Mouse (Mus musculus) forebrain, embryonic 15.5 days (tissue): ENCODE results near the gene Caskin2. TPM values are rescaled to one million over a fixed set of nuclear protein-coding genes. Genes with fewer than 3 reads are reported as not detected.
"Not testable (repeated sequence)": the region's sequence is repeated elsewhere in the genome, so short reads cannot be mapped to it uniquely, and the experiment has no call there.

ENCODE experiments used
- ATAC-seq: fragments of 200-750 bp; cut with Nextera tagmentation; replicated peaks from 2 replicates; pipeline ENCODE4 v1.8.0; 2017; ENCODE audit warnings: mild to moderate bottlenecking, moderate TSS enrichment, moderate library complexity
- H3K27ac ChIP-seq: fragments of 300-500 bp; sonication (generic); replicated peaks from 2 replicates; pipeline ENCODE4 v1.5.1; 2015; ENCODE audit warnings: mild to moderate bottlenecking, inconsistent platforms
- H3K27me3 ChIP-seq: fragments of 300-500 bp; sonication (generic); 2 replicates; pipeline ENCODE4 v1.6.1; 2015; ENCODE audit warnings: inconsistent platforms
- H3K36me3 ChIP-seq: fragments of 300-500 bp; sonication (generic); 2 replicates; pipeline ENCODE4 v1.6.1; 2015; ENCODE audit warnings: mild to moderate bottlenecking, inconsistent platforms
- H3K4me1 ChIP-seq: fragments of 300-500 bp; sonication (generic); 2 replicates; pipeline ENCODE4 v1.6.1; 2015; ENCODE audit warnings: inconsistent platforms
- H3K4me2 ChIP-seq: fragments of 300-500 bp; sonication (generic); replicated peaks from 2 replicates; pipeline ENCODE4 v1.6.1; 2015; ENCODE audit warnings: mild to moderate bottlenecking, inconsistent platforms
- H3K4me3 ChIP-seq: fragments of 300-500 bp; sonication (generic); 2 replicates; pipeline ENCODE4 v1.5.1; 2015; ENCODE audit warnings: mild to moderate bottlenecking, inconsistent platforms
- H3K9ac ChIP-seq: fragments of 300-500 bp; sonication (generic); replicated peaks from 2 replicates; pipeline ENCODE4 v1.6.1; 2015; ENCODE audit warnings: mild to moderate bottlenecking, inconsistent platforms
- H3K9me3 ChIP-seq: fragments of 300-500 bp; sonication (generic); 2 replicates; pipeline ENCODE4 v1.6.1; 2016; ENCODE audit warnings: inconsistent platforms
- WGBS: fragments of 180-500 bp; shearing (Covaris S2); methylation state at CpG from one replicate; pipeline ENCODE4 v1.1.7; 2015; ENCODE audit warnings: mixed read lengths; 5-methylcytosine and 5-hydroxymethylcytosine counted together
- polyA plus RNA-seq: library from polyadenylated mRNA; unstranded; fragments of >200 nt; fragmentation: Nextera tagmentation; extraction: Ambion mirVana; gene quantifications from 2 replicates; pipeline ENCODE4 v1.2.1, GENCODE M21; 2015

Gene Caskin2
- 7.8 and 7.9 TPM in 2 replicates for polyA plus RNA-seq

- peaks cover 65% of the 10 kb centered on the region for H3K4me1 ChIP-seq
- H3K27ac ChIP-seq: peak within 1 kb of the TSS; percentile 74
- H3K9ac ChIP-seq: peak within 1 kb of the TSS; percentile 94
- peak within 1 kb of the TSS; percentile 90 for H3K4me2 ChIP-seq
- no peaks in the 10 kb centered on the region for H3K9me3 ChIP-seq
- peak; percentile 86 for ATAC-seq
- no peaks in the 10 kb centered on the region for H3K27me3 ChIP-seq
- peak within 1 kb of the TSS; percentile 96 for H3K4me3 ChIP-seq
- under 1% methylated on average over 42 of the region's 44 CpGs for WGBS
- H3K36me3 ChIP-seq: peaks cover 3% of the 10 kb centered on the region; the same call in 1 of the 2 replicates
Measured at GRCm38 (mm10) chr11:115813507-115814296, at the start of gene Caskin2. TSS of gene Caskin2 (minus strand) at chr11:115813639.

GRCm38 (mm10) chr11:115859143-115859945 is 45.9 kb upstream of the Caskin2 start:
- ATAC-seq: peak; percentile 75
- Histone ChIP-seq H3K36me3 (no peaks in the 10 kb centered on the region), H3K27me3 (peaks cover 43% of the 10 kb centered on the region), H3K4me1 (peaks cover 14% of the 10 kb centered on the region), H3K4me2 (peak overlapping the region; percentile 44), H3K9me3 (no peaks in the 10 kb centered on the region), H3K27ac (no peak overlapping the region), H3K4me3 (peak overlapping the region; percentile 36), H3K9ac (peak overlapping the region; percentile 27)
- 2% methylated on average over 75 of the region's 75 CpGs for WGBS

- Histone ChIP-seq H3K27me3 (peaks cover 43% of the 10 kb centered on the region), H3K9ac (peak within 1 kb of the TSS; percentile 27; the same call in 1 of the 2 replicates), H3K4me2 (peak within 1 kb of the TSS; percentile 44), H3K4me3 (peak within 1 kb of the TSS; percentile 36), H3K27ac (no peak within 1 kb of the TSS), H3K36me3 (no peaks in the 10 kb centered on the region), H3K9me3 (no peaks in the 10 kb centered on the region), H3K4me1 (peaks cover 14% of the 10 kb centered on the region)
- ATAC-seq: no peak
- WGBS: 10% methylated on average over 27 of the region's 27 CpGs
Measured at GRCm38 (mm10) chr11:115858354-115858753, 44.9 kb upstream of the Caskin2 start, which contains the start of gene Myo15b. TSS of gene Myo15b (plus strand) at chr11:115858406.

GRCm38 (mm10) chr11:115857936-115858335 is 44.5 kb upstream of the Caskin2 start:
- no peak for ATAC-seq
- Histone ChIP-seq H3K27me3 (peaks cover 43% of the 10 kb centered on the region), H3K9me3 (no peaks in the 10 kb centered on the region), H3K4me2 (no peak overlapping the region), H3K9ac (no peak overlapping the region), H3K36me3 (no peaks in the 10 kb centered on the region), H3K4me3 (no peak overlapping the region), H3K27ac (no peak overlapping the region), H3K4me1 (peaks cover 14% of the 10 kb centered on the region)
- 45% methylated on average over 13 of the region's 13 CpGs for WGBS

GRCm38 (mm10) chr11:115857146-115857545 is 43.7 kb upstream of the Caskin2 start:
- ATAC-seq, H3K36me3 ChIP-seq, H3K9ac ChIP-seq: not testable (repeated sequence)

GRCm38 (mm10) chr11:115854674-115855073 is 41.2 kb upstream of the Caskin2 start:
- no peak overlapping the region for H3K27ac ChIP-seq
- no peak overlapping the region for H3K9ac ChIP-seq
- no peaks in the 10 kb centered on the region for H3K36me3 ChIP-seq
- peaks cover 9% of the 10 kb centered on the region for H3K4me1 ChIP-seq
- WGBS: 66% methylated on average over 6 of the region's 6 CpGs
- no peak overlapping the region for H3K4me2 ChIP-seq
- H3K27me3 ChIP-seq: peaks cover 24% of the 10 kb centered on the region
- no peaks in the 10 kb centered on the region for H3K9me3 ChIP-seq
- no peak overlapping the region for H3K4me3 ChIP-seq
- no peak for ATAC-seq

More at GRCm38 (mm10) chr11:115857146-115857545, 43.7 kb upstream of the Caskin2 start:
- Histone ChIP-seq H3K4me1 (peaks cover 14% of the 10 kb centered on the region), H3K27me3 (peaks cover 43% of the 10 kb centered on the region)
- not testable (repeated sequence) for H3K9me3 ChIP-seq, H3K4me2 ChIP-seq, H3K27ac ChIP-seq, H3K4me3 ChIP-seq
- 90% methylated on average over 4 of the region's 4 CpGs for WGBS

- 96% methylated on average over 2 of the region's 2 CpGs for WGBS
- ATAC-seq: no peak
- no peaks in the 10 kb centered on the region for H3K27me3 ChIP-seq
- no peaks in the 10 kb centered on the region for H3K4me1 ChIP-seq
- no peak overlapping the region for H3K9ac ChIP-seq
- no peak overlapping the region for H3K4me3 ChIP-seq
- H3K4me2 ChIP-seq: no peak overlapping the region
- H3K9me3 ChIP-seq: no peaks in the 10 kb centered on the region
- H3K36me3 ChIP-seq: no peaks in the 10 kb centered on the region
- no peak overlapping the region for H3K27ac ChIP-seq
Measured at GRCm38 (mm10) chr11:115845819-115846218, 32.4 kb upstream of the Caskin2 start.

GRCm38 (mm10) chr11:115844240-115844639 is 30.8 kb upstream of the Caskin2 start:
- Histone ChIP-seq H3K27ac (no peak overlapping the region), H3K36me3 (no peaks in the 10 kb centered on the region), H3K4me2 (no peak overlapping the region), H3K9me3 (no peaks in the 10 kb centered on the region), H3K4me1 (no peaks in the 10 kb centered on the region), H3K27me3 (no peaks in the 10 kb centered on the region), H3K4me3 (no peak overlapping the region), H3K9ac (no peak overlapping the region)
- WGBS: 65% methylated on average over 8 of the region's 8 CpGs
- no peak for ATAC-seq

GRCm38 (mm10) chr11:115843891-115844239 is 30.4 kb upstream of the Caskin2 start:
- no peak overlapping the region for H3K4me3 ChIP-seq
- no peaks in the 10 kb centered on the region for H3K9me3 ChIP-seq
- no peak overlapping the region for H3K9ac ChIP-seq
- WGBS: 92% methylated on average over 5 of the region's 5 CpGs
- no peak overlapping the region for H3K4me2 ChIP-seq
- no peaks in the 10 kb centered on the region for H3K4me1 ChIP-seq
- no peak for ATAC-seq
- no peaks in the 10 kb centered on the region for H3K36me3 ChIP-seq
- no peaks in the 10 kb centered on the region for H3K27me3 ChIP-seq
- H3K27ac ChIP-seq: no peak overlapping the region

- WGBS: 83% methylated on average over 13 of the region's 14 CpGs
Measured at GRCm38 (mm10) chr11:115843141-115843890, 29.9 kb upstream of the Caskin2 start.

GRCm38 (mm10) chr11:115841961-115842550 is 28.6 kb upstream of the Caskin2 start:
- Histone ChIP-seq H3K36me3 (no peaks in the 10 kb centered on the region), H3K4me2 (no peak overlapping the region), H3K4me3 (no peak overlapping the region), H3K4me1 (no peaks in the 10 kb centered on the region), H3K9ac (no peak overlapping the region), H3K27me3 (no peaks in the 10 kb centered on the region), H3K9me3 (no peaks in the 10 kb centered on the region), H3K27ac (no peak overlapping the region)
- no peak for ATAC-seq
- WGBS: 26% methylated on average over 6 of the region's 6 CpGs

More at GRCm38 (mm10) chr11:115843141-115843890, 29.9 kb upstream of the Caskin2 start:
- H3K9ac ChIP-seq: no peak overlapping the region
- H3K4me3 ChIP-seq: no peak overlapping the region
- no peaks in the 10 kb centered on the region for H3K9me3 ChIP-seq
- H3K27ac ChIP-seq: no peak overlapping the region
- no peaks in the 10 kb centered on the region for H3K27me3 ChIP-seq
- H3K36me3 ChIP-seq: no peaks in the 10 kb centered on the region
- ATAC-seq: no peak
- no peaks in the 10 kb centered on the region for H3K4me1 ChIP-seq
- no peak overlapping the region for H3K4me2 ChIP-seq
